Mouse (Mus musculus): Measurements from ENCODE around the gene Cltc. TPM values are rescaled to one million over a fixed set of nuclear protein-coding genes. Genes with fewer than 3 reads are reported as not detected.

Cltc gene
- polyA plus RNA-seq, 1 experiment from 2014 or later: 226 TPM

DNA sequence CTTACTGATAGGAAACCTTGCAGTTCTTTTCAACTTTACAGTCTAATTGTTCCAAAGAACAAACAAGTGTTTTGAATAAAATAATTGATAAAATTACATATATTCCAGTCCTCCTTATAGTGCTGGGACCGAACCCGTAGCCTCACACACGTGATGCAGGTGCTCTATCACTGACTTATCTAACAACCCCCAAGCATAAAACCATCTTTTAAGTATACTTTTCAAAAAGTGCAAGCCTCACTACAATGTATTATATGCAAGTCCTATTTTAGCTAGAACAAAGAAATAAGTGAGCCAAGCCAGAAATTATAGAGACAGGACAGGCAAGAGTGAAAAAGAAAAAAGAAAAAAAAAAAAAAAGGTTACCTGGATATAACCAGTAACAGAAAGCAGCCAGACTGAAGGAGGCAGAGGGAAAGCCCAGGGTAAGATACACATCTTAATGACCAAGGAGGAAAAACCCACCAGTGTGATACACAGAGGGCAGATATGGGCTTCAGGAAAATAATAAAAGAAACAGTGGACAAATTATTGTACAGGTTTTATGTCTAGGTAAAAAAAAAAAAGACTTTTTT, 110.4 kb downstream of the Cltc start:
- ATAC-seq (ENCODE audit: low FRiP score): no peak
- Histone ChIP-seq H3K27me3 (ENCODE audit: control insufficient read depth, insufficient read depth, low read length) (no peaks in the 10 kb centered on the region), H3K9ac (peak overlapping the region; percentile 11; the same call in 1 of the 2 replicates), H3K4me1 (replicated peaks; ENCODE audit: control insufficient read depth, insufficient read depth, low read length) (no peaks in the 10 kb centered on the region), H3K36me3 (replicated peaks; ENCODE audit: control insufficient read depth, insufficient read depth) (peaks cover 15% of the 10 kb centered on the region; the same call in 1 of the 2 replicates), H3K4me3 (replicated peaks; ENCODE audit: low read length) (no peak overlapping the region), H3K9me3 (ENCODE audit: control insufficient read depth, low read length) (no peaks in the 10 kb centered on the region), H3K4me2 (replicated peaks) (no peak overlapping the region), H3K27ac (no peak overlapping the region)
- DNase-seq (ENCODE audit: low spot score): no peak
- WGBS: 86% methylated on average over 3 of the region's 3 CpGs

DNA sequence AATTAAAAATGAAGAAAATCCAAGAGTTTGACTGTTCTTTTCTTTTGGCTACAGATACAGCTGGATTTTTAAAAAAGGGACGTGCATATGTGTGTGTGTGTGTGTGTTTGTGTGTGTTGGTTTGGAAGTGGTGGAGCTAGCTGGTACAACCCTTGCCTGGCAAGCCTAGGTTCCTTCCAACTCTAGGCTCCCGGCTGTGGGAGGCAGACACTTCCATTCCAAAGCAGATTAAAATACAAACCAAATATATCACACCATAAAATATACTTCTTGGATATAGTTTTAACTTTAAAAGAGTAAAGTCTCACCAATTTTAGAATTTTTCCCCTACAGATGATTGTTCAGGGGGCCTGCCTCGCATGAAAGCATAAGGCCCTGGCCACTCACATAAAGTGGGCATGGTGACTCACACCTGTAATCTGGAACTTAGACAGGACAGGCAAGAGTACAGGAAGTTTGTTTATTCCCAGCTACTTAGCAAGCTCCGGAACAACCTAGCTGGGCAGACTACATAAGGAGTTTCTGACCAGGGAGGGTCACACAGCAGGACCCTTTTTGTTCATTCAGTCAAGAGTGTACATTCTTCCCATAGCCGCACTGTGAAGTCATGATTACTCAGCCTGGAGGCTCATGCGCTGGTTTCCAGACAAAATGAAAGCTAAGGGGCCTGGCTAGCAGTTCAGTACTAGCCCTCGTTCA, 111.1 kb downstream of the Cltc start:
- ATAC-seq (ENCODE audit: low FRiP score) (no peak), DNase-seq (ENCODE audit: low spot score) (no peak)
- 61% methylated on average over 7 of the region's 7 CpGs for WGBS
- Histone ChIP-seq H3K36me3 (replicated peaks; ENCODE audit: control insufficient read depth, insufficient read depth) (peaks cover 18% of the 10 kb centered on the region; the same call in 1 of the 2 replicates), H3K27ac (no peak overlapping the region), H3K9me3 (ENCODE audit: control insufficient read depth, low read length) (no peaks in the 10 kb centered on the region), H3K27me3 (ENCODE audit: control insufficient read depth, insufficient read depth, low read length) (no peaks in the 10 kb centered on the region), H3K9ac (peak overlapping the region; percentile 11; the same call in 1 of the 2 replicates), H3K4me1 (replicated peaks; ENCODE audit: control insufficient read depth, insufficient read depth, low read length) (no peaks in the 10 kb centered on the region), H3K4me3 (replicated peaks; ENCODE audit: low read length) (no peak overlapping the region), H3K4me2 (replicated peaks) (no peak overlapping the region)

DNA sequence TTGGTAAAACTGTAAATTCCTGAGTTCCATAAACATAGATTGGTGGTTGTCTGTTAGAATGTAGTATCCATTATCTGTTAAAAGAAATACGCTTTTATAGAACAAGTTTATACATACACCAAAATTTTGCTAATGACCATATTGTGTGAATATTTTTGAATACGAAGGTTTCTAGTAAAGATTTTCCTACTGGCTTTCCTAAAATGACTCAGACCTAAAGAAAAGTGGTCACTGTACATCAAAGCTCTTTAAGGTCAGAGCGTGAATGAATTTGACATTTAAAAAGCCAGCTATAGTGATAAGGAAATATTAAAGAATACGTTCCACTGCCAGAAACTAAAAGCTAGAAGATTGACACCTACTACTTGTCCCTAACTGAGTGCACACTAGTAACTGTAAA, 112.8 kb downstream of the Cltc start:
- DNase-seq (ENCODE audit: low spot score) (no peak), ATAC-seq (ENCODE audit: low FRiP score) (no peak)
- no peak overlapping the region for H3K27ac ChIP-seq

More for the DNA sequence above, 112.8 kb downstream of the Cltc start:
- no peak overlapping the region for H3K4me3 ChIP-seq (replicated peaks; ENCODE audit: low read length)
- peaks cover 18% of the 10 kb centered on the region; the same call in 1 of the 2 replicates for H3K36me3 ChIP-seq (replicated peaks; ENCODE audit: control insufficient read depth, insufficient read depth)
- WGBS: 97% methylated on average over 4 of the region's 4 CpGs
- no peak overlapping the region for H3K4me2 ChIP-seq (replicated peaks)
- no peak overlapping the region for H3K9ac ChIP-seq
- no peaks in the 10 kb centered on the region for H3K4me1 ChIP-seq (replicated peaks; ENCODE audit: control insufficient read depth, insufficient read depth, low read length)
- no peaks in the 10 kb centered on the region for H3K9me3 ChIP-seq (ENCODE audit: control insufficient read depth, low read length)
- no peaks in the 10 kb centered on the region for H3K27me3 ChIP-seq (ENCODE audit: control insufficient read depth, insufficient read depth, low read length)

Other genes starting within 250 kb of the Cltc start
- 45.1 and 51.9 TPM in 2 replicates for gene Rps6kb1, start 212.8 kb downstream of the Cltc start, polyA plus RNA-seq (2014; fragmentation: Nextera tagmentation; extraction: Ambion mirVana)
- 5.8 and 6.1 TPM in 2 replicates for gene Tubd1, start 212.6 kb downstream of the Cltc start, polyA plus RNA-seq (2014; fragmentation: Nextera tagmentation; extraction: Ambion mirVana)
- 148 and 151 TPM in 2 replicates for gene Vmp1, start 73.7 kb downstream of the Cltc start, polyA plus RNA-seq (2014; fragmentation: Nextera tagmentation; extraction: Ambion mirVana)
- gene Ptrh2, start 73.6 kb downstream of the Cltc start, polyA plus RNA-seq (2014; fragmentation: Nextera tagmentation; extraction: Ambion mirVana): 28.5 and 30.4 TPM in 2 replicates
- 22.3 and 24.0 TPM in 2 replicates for gene Dhx40, start 50.2 kb upstream of the Cltc start, polyA plus RNA-seq (2014; fragmentation: Nextera tagmentation; extraction: Ambion mirVana)
- gene Ypel2, start 236.1 kb upstream of the Cltc start, polyA plus RNA-seq (2014; fragmentation: Nextera tagmentation; extraction: Ambion mirVana): 3.2 and 3.9 TPM in 2 replicates